Mouse (Mus musculus) heart, postnatal 0 days (tissue): ENCODE measurements at regions not wholly inside any gene's neighbourhood (a gene's known extent, or its start where the extent isn't known, plus 50 kb on each side); places are given as distances from the start of the nearest gene placed in this dataset.

Experiments
- ATAC-seq: fragments of 200-750 bp; cut with Nextera tagmentation; 2 replicates; pipeline ENCODE4 v1.8.0; 2017; ENCODE audit warnings: low read depth, moderate number of reproducible peaks, moderate library complexity; ENCODE audit not compliant: insufficient read depth
- DNase-seq: peaks from one replicate; pipeline ENCODE4 v3.0.0-alpha.2; 2016; ENCODE audit warnings: low spot score
- H3K27ac ChIP-seq: fragments of 300-500 bp; sonication (generic); 2 replicates; pipeline ENCODE4 v1.5.1; 2014; ENCODE audit warnings: low read depth, mild to moderate bottlenecking
- H3K27me3 ChIP-seq: fragments of 300-500 bp; sonication (generic); 2 replicates; pipeline ENCODE4 v1.6.1; 2014; ENCODE audit warnings: low read length, mixed read lengths; ENCODE audit not compliant: control insufficient read depth, insufficient read depth
- H3K36me3 ChIP-seq: fragments of 300-500 bp; sonication (generic); replicated peaks from 2 replicates; pipeline ENCODE4 v1.6.1; 2014; ENCODE audit warnings: low read length, mixed read lengths; ENCODE audit not compliant: control insufficient read depth, insufficient read depth
- H3K4me1 ChIP-seq: fragments of 300-500 bp; sonication (generic); 2 replicates; pipeline ENCODE4 v1.6.1; 2014; ENCODE audit warnings: antibody characterized with exemption; ENCODE audit not compliant: control insufficient read depth, insufficient read depth
- H3K4me2 ChIP-seq: fragments of 300-500 bp; sonication (generic); 2 replicates; pipeline ENCODE4 v1.6.1; 2014; ENCODE audit warnings: low read depth, mild to moderate bottlenecking, low read length, moderate library complexity
- H3K4me3 ChIP-seq: fragments of 300-500 bp; sonication (generic); 2 replicates; pipeline ENCODE4 v1.5.1; 2014; ENCODE audit warnings: low read depth, low read length
- H3K9ac ChIP-seq: fragments of 300-500 bp; sonication (generic); replicated peaks from 2 replicates; pipeline ENCODE4 v1.6.1; 2014; ENCODE audit warnings: low read depth, low read length, mixed read lengths
- H3K9me3 ChIP-seq: fragments of 300-500 bp; sonication (generic); replicated peaks from 2 replicates; pipeline ENCODE4 v1.6.1; 2016; ENCODE audit warnings: low read length; ENCODE audit not compliant: control insufficient read depth
- CTCF ChIP-seq: IDR thresholded peaks from 2 replicates; pipeline ENCODE4 v1.5.1; 2016; ENCODE audit warnings: antibody characterized with exemption, control low read depth, low read depth
- EP300 ChIP-seq: IDR thresholded peaks from 2 replicates; pipeline ENCODE4 v1.6.1; 2016; ENCODE audit warnings: antibody characterized with exemption, low read depth
- WGBS: fragments of 180-500 bp; shearing (Covaris S2); extraction: QIAGEN DNeasy Blood & Tissue Kit; methylation state at CpG from one replicate; pipeline ENCODE4 v1.1.7; 2014; 5-methylcytosine and 5-hydroxymethylcytosine counted together

- no peaks in the 10 kb centered on the region for H3K4me1 ChIP-seq
- H3K27me3 ChIP-seq = no peaks in the 10 kb centered on the region
- ATAC-seq (no peak), DNase-seq (no peak)
- H3K4me2 ChIP-seq = no peak overlapping the region
- H3K4me3 ChIP-seq = no peak overlapping the region
- TF ChIP-seq EP300 (no peak), CTCF (no peak)
- H3K27ac ChIP-seq = no peak overlapping the region
- WGBS = 82% methylated on average over 8 of the region's 8 CpGs
- H3K9me3 ChIP-seq = no peaks in the 10 kb centered on the region
- no peaks in the 10 kb centered on the region for H3K36me3 ChIP-seq
- H3K9ac ChIP-seq = no peak overlapping the region
These were observed 53.5 kb upstream of the Exoc6 start for GRCm38 (mm10) chr19:37496759-37497158.

- WGBS = 93% methylated on average over 8 of the region's 8 CpGs
- H3K27ac ChIP-seq = no peak overlapping the region
- no peak overlapping the region for H3K4me2 ChIP-seq
- TF ChIP-seq EP300 (no peak), CTCF (no peak)
- no peak for ATAC-seq
- H3K9ac ChIP-seq = no peak overlapping the region
- no peaks in the 10 kb centered on the region for H3K36me3 ChIP-seq
- H3K4me3 ChIP-seq = no peak overlapping the region
- no peaks in the 10 kb centered on the region for H3K9me3 ChIP-seq
- H3K27me3 ChIP-seq = no peaks in the 10 kb centered on the region
- H3K4me1 ChIP-seq = no peaks in the 10 kb centered on the region
- no peak for DNase-seq
These were observed 53.1 kb upstream of the Exoc6 start for GRCm38 (mm10) chr19:37497161-37497560.

- Histone ChIP-seq H3K9me3 (no peaks in the 10 kb centered on the region), H3K27ac (no peak overlapping the region), H3K4me1 (no peaks in the 10 kb centered on the region), H3K4me2 (no peak overlapping the region), H3K36me3 (no peaks in the 10 kb centered on the region), H3K4me3 (no peak overlapping the region), H3K27me3 (0 out of 2 replicates have a peak, but pooled peaks cover under 1% of the 10 kb centered on the region), H3K9ac (no peak overlapping the region)
- no peak for DNase-seq
- 74% methylated on average over 3 of the region's 3 CpGs for WGBS
- no peak for ATAC-seq
- no peak for TF ChIP-seq EP300
These were observed 51.8 kb upstream of the Exoc6 start for GRCm38 (mm10) chr19:37498438-37498837.
